In the genomic region with DNA sequence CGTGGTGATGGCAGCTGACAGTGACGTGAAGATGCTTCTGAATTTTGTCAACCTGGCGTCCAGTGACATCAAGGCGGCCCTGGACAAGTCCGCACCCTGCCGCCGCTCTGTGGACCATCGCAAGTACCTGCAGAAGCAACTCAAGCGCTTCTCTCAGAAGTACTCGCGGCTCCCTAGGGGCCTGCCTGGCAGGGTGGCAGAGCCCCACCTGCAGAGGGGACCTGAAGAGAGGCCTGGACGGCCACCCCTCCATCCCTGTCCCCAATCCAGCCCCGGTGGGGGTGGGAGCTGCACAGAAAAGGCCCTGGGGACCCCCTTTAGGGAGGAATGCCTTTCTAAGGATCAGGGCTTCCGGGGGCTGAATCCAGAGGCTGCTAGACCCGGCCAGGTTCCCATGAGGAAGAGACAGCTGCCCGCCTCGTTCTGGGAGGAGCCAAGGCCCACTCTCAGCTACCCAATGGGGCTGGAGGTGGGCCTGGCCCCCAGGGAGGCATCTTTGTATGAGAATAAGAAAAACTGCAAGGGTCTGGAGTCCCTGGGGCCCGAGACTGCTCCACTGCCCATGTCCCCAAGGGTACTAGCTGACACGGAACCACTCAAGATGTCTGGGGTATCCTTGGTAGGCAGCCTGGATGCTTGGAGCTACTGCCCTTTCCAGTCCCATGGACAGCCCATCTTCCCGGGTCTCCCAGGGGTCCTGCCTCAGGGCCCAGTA, we compare ENCODE assay signal across 18 mouse cellular contexts. TPM values are rescaled to one million over a fixed set of nuclear protein-coding genes. Genes with fewer than 3 reads are reported as not detected.
DNase-seq lines count a peak whose midpoint lies in the region; ATAC-seq and TF ChIP-seq lines count a peak whose summit lies in the region.
"Had no signal": no experiment of that assay in that cellular context is flagged by ENCODE, and none has a peak within 500 bp of the region (broad histone marks: within the 10 kb centered on the region; RNA-seq: fewer than 3 reads in every experiment).

No protein-coding gene starts in this region.

- no peak for TF ChIP-seq CTCF in hindbrain, postnatal 0 days (IDR thresholded peaks at IDR 0.05; ENCODE audit: low read depth)

- H3K36me3 ChIP-seq in limb, embryonic 12.5 days = no peaks in the 10 kb centered on the region
- no peaks in the 10 kb centered on the region for H3K36me3 ChIP-seq in limb, embryonic 10.5 days
- H3K36me3 ChIP-seq in forebrain, embryonic 13.5 days (ENCODE audit: poor library complexity, severe bottlenecking) = no peaks in the 10 kb centered on the region
- H3K36me3 ChIP-seq in hindbrain, postnatal 0 days (ENCODE audit: insufficient read depth, low read length) = no peaks in the 10 kb centered on the region
- H3K36me3 ChIP-seq in neural tube, embryonic 14.5 days (ENCODE audit: control insufficient read depth, insufficient read depth, low read length) = no peaks in the 10 kb centered on the region
- no peaks in the 10 kb centered on the region for H3K36me3 ChIP-seq in liver, embryonic 12.5 days
- H3K36me3 ChIP-seq: embryonic facial prominence, embryonic 15.5 days had no signal

- no peak for DNase-seq in limb, embryonic 10.5 days (ENCODE audit: low spot score)
- no peak for DNase-seq in hindbrain, postnatal 0 days (ENCODE audit: low spot score)
- DNase-seq in yolk sac, embryonic 10.5 days (ENCODE audit: low spot score) = no peak
- DNase-seq: adrenal gland, adult 8-10 months; cerebellum, adult 9-11 months; kidney, postnatal 10 days; lung, postnatal 10 days had no signal

- H3K4me2 ChIP-seq in limb, embryonic 12.5 days = peak overlapping the region; percentile 51; the same call in 1 of the 2 replicates
- peak overlapping the region; percentile 72 for H3K4me2 ChIP-seq in forebrain, embryonic 13.5 days
- H3K4me2 ChIP-seq in hindbrain, postnatal 0 days (ENCODE audit: low read depth, low read length) = peak overlapping the region; percentile 61
- H3K4me2 ChIP-seq in neural tube, embryonic 14.5 days (ENCODE audit: low read depth, low read length) = peak overlapping the region; percentile 40
- no peak overlapping the region for H3K4me2 ChIP-seq in liver, embryonic 12.5 days
- H3K4me2 ChIP-seq: liver, embryonic 11.5 days had no signal

- peaks cover 47% of the 10 kb centered on the region for H3K27me3 ChIP-seq in limb, embryonic 12.5 days
- H3K27me3 ChIP-seq in limb, embryonic 10.5 days (ENCODE audit: low read depth, poor library complexity, severe bottlenecking) = peaks cover 54% of the 10 kb centered on the region
- H3K27me3 ChIP-seq in forebrain, embryonic 13.5 days = no peaks in the 10 kb centered on the region
- no peaks in the 10 kb centered on the region for H3K27me3 ChIP-seq in hindbrain, postnatal 0 days (ENCODE audit: insufficient read depth, low read length)
- H3K27me3 ChIP-seq in neural tube, embryonic 14.5 days (ENCODE audit: control insufficient read depth, insufficient read depth, low read length) = no peaks in the 10 kb centered on the region
- peaks cover 53% of the 10 kb centered on the region for H3K27me3 ChIP-seq in liver, embryonic 12.5 days (replicated peaks)

- no peaks in the 10 kb centered on the region for H3K9me3 ChIP-seq in limb, embryonic 12.5 days
- no peaks in the 10 kb centered on the region for H3K9me3 ChIP-seq in limb, embryonic 10.5 days (replicated peaks)
- H3K9me3 ChIP-seq in forebrain, embryonic 13.5 days (replicated peaks) = no peaks in the 10 kb centered on the region
- H3K9me3 ChIP-seq in hindbrain, postnatal 0 days (ENCODE audit: low read length) = no peaks in the 10 kb centered on the region
- H3K9me3 ChIP-seq in neural tube, embryonic 14.5 days (ENCODE audit: control insufficient read depth, low read length) = no peaks in the 10 kb centered on the region
- no peaks in the 10 kb centered on the region for H3K9me3 ChIP-seq in liver, embryonic 12.5 days (replicated peaks)
- H3K9me3 ChIP-seq: embryonic facial prominence, embryonic 15.5 days; heart, embryonic 13.5 days had no signal

- WGBS in limb, embryonic 12.5 days = 40% methylated on average over 20 of the region's 20 CpGs
- 34% methylated on average over 20 of the region's 20 CpGs for WGBS in limb, embryonic 10.5 days
- WGBS in forebrain, embryonic 13.5 days = 30% methylated on average over 20 of the region's 20 CpGs
- WGBS in hindbrain, postnatal 0 days = 27% methylated on average over 20 of the region's 20 CpGs
- 24% methylated on average over 20 of the region's 20 CpGs for WGBS in neural tube, embryonic 14.5 days
- WGBS in liver, embryonic 12.5 days (ENCODE audit: insufficient replicate concordance) = 34% methylated on average over 20 of the region's 20 CpGs

- 0 out of 2 replicates have a peak overlapping the region, but pooled peaks have one; percentile 1 for H3K9ac ChIP-seq in limb, embryonic 12.5 days (replicated peaks)
- H3K9ac ChIP-seq in forebrain, embryonic 13.5 days = peak overlapping the region; percentile 10; the same call in 1 of the 2 replicates
- H3K9ac ChIP-seq in hindbrain, postnatal 0 days (replicated peaks; ENCODE audit: low read length) = no peak overlapping the region; the same call in 1 of the 2 replicates
- no peak overlapping the region; the same call in 1 of the 2 replicates for H3K9ac ChIP-seq in neural tube, embryonic 14.5 days (replicated peaks; ENCODE audit: low read depth, low read length)
- no peak overlapping the region for H3K9ac ChIP-seq in liver, embryonic 12.5 days
- H3K9ac ChIP-seq: embryonic facial prominence, embryonic 15.5 days; heart, embryonic 13.5 days had no signal

- H3K4me3 ChIP-seq in limb, embryonic 12.5 days (replicated peaks) = no peak overlapping the region
- no peak overlapping the region for H3K4me3 ChIP-seq in limb, embryonic 10.5 days
- peak overlapping the region; percentile 43 for H3K4me3 ChIP-seq in forebrain, embryonic 13.5 days
- H3K4me3 ChIP-seq in hindbrain, postnatal 0 days (ENCODE audit: low read length) = peak overlapping the region; percentile 31
- H3K4me3 ChIP-seq in neural tube, embryonic 14.5 days (ENCODE audit: low read depth, low read length) = peak overlapping the region; percentile 5; the same call in 1 of the 2 replicates
- no peak overlapping the region for H3K4me3 ChIP-seq in liver, embryonic 12.5 days
- H3K4me3 ChIP-seq: embryonic facial prominence, embryonic 15.5 days had no signal

- peaks cover 25% of the 10 kb centered on the region for H3K4me1 ChIP-seq in limb, embryonic 12.5 days (replicated peaks)
- H3K4me1 ChIP-seq in limb, embryonic 10.5 days = peaks cover 42% of the 10 kb centered on the region
- H3K4me1 ChIP-seq in forebrain, embryonic 13.5 days = peaks cover 45% of the 10 kb centered on the region
- H3K4me1 ChIP-seq in hindbrain, postnatal 0 days (ENCODE audit: insufficient read depth, low read length) = peaks cover 19% of the 10 kb centered on the region
- peaks cover 20% of the 10 kb centered on the region for H3K4me1 ChIP-seq in neural tube, embryonic 14.5 days (ENCODE audit: control insufficient read depth, insufficient read depth, low read length)
- no peaks in the 10 kb centered on the region for H3K4me1 ChIP-seq in liver, embryonic 12.5 days

- H3K27ac ChIP-seq in limb, embryonic 12.5 days = no peak overlapping the region
- no peak overlapping the region; the same call in 1 of the 2 replicates for H3K27ac ChIP-seq in limb, embryonic 10.5 days
- peak overlapping the region; percentile 36; the same call in 1 of the 2 replicates for H3K27ac ChIP-seq in forebrain, embryonic 13.5 days
- peak overlapping the region; percentile 83; the same call in 1 of the 2 replicates for H3K27ac ChIP-seq in hindbrain, postnatal 0 days
- H3K27ac ChIP-seq in neural tube, embryonic 14.5 days (ENCODE audit: low read depth, low read length) = no peak overlapping the region; the same call in 1 of the 2 replicates
- H3K27ac ChIP-seq in liver, embryonic 12.5 days = no peak overlapping the region
- H3K27ac ChIP-seq: embryonic facial prominence, embryonic 15.5 days; heart, embryonic 13.5 days had no signal

- ATAC-seq in limb, embryonic 12.5 days (ENCODE audit: insufficient number of reproducible peaks, insufficient read depth, low FRiP score, low TSS enrichment, low read depth) = no peak
- ATAC-seq in forebrain, embryonic 13.5 days = no peak
- no peak for ATAC-seq in hindbrain, postnatal 0 days
- no peak for ATAC-seq in neural tube, embryonic 14.5 days (ENCODE audit: low read depth)
- ATAC-seq in liver, embryonic 12.5 days = no peak
- ATAC-seq: Patski had no signal

RNA-seq across cellular contexts. Expression of gene Fam181a, which starts 5.2 kb away (rescaled TPM):
- 0.23 TPM in 1 of 2 replicates, not detected in the other for polyA plus RNA-seq in limb, embryonic 12.5 days (2016; fragmentation: Nextera tagmentation; extraction: Ambion mirVana)
- not detected in 2 replicates for polyA plus RNA-seq in limb, embryonic 10.5 days (2016; fragmentation: Nextera tagmentation; extraction: Ambion mirVana)
- polyA plus RNA-seq in forebrain, embryonic 13.5 days (2015; fragmentation: Nextera tagmentation; extraction: Ambion mirVana) = 7.6 and 9.8 TPM in 2 replicates
- 14.6 and 18.5 TPM in 2 replicates for total RNA-seq in hindbrain, postnatal 0 days (2014; rRNA removed)
- polyA plus RNA-seq in hindbrain, postnatal 0 days (2015; fragmentation: Nextera tagmentation; extraction: Ambion mirVana) = 8.1 and 9.2 TPM in 2 replicates
- polyA plus RNA-seq in neural tube, embryonic 14.5 days (2014; fragmentation: Nextera tagmentation; extraction: Ambion mirVana) = 6.8 and 10.6 TPM in 2 replicates
- not detected in 2 replicates for polyA plus RNA-seq in liver, embryonic 12.5 days (2016; fragmentation: Nextera tagmentation; extraction: Ambion mirVana)
- total RNA-seq: adrenal gland, adult 8-10 months; monocyte, adult 5-6 weeks had no signal
- polyA plus RNA-seq: embryonic facial prominence, embryonic 15.5 days; heart, embryonic 13.5 days; intestine, embryonic 14.5 days; liver, embryonic 11.5 days; Patski; stomach, embryonic 16.5 days had no signal

RNA-seq across cellular contexts. Expression of gene Asb2, which starts 39.8 kb away (rescaled TPM):
- polyA plus RNA-seq in limb, embryonic 12.5 days (2016; fragmentation: Nextera tagmentation; extraction: Ambion mirVana) = 2.8 and 2.9 TPM in 2 replicates
- polyA plus RNA-seq in limb, embryonic 10.5 days (2016; fragmentation: Nextera tagmentation; extraction: Ambion mirVana) = 0.29 and 0.61 TPM in 2 replicates
- polyA plus RNA-seq in forebrain, embryonic 13.5 days (2015; fragmentation: Nextera tagmentation; extraction: Ambion mirVana) = 0.40 and 0.60 TPM in 2 replicates
- total RNA-seq in hindbrain, postnatal 0 days (2014; rRNA removed) = 3.2 and 4.2 TPM in 2 replicates
- polyA plus RNA-seq in hindbrain, postnatal 0 days (2015; fragmentation: Nextera tagmentation; extraction: Ambion mirVana) = 1.4 and 1.6 TPM in 2 replicates
- 0.90 and 2.3 TPM in 2 replicates for polyA plus RNA-seq in neural tube, embryonic 14.5 days (2014; fragmentation: Nextera tagmentation; extraction: Ambion mirVana)
- 1.1 and 1.2 TPM in 2 replicates for polyA plus RNA-seq in liver, embryonic 12.5 days (2016; fragmentation: Nextera tagmentation; extraction: Ambion mirVana)

Comparison
In these comparisons a context has a peak if more than half of its experiments do, and no peak if none do; other contexts are left out.
1. H3K27ac ChIP-seq: peak in forebrain, embryonic 13.5 days (single experiment) and hindbrain, postnatal 0 days (single experiment); none in limb, embryonic 12.5 days (single experiment), limb, embryonic 10.5 days (single experiment), neural tube, embryonic 14.5 days (single experiment) and liver, embryonic 12.5 days (single experiment).
2. H3K4me3 ChIP-seq: peak in forebrain, embryonic 13.5 days (single experiment), hindbrain, postnatal 0 days (single experiment) and neural tube, embryonic 14.5 days (single experiment); none in limb, embryonic 12.5 days (single experiment), limb, embryonic 10.5 days (single experiment) and liver, embryonic 12.5 days (single experiment).
3. H3K9ac ChIP-seq: peak in limb, embryonic 12.5 days (single experiment) and forebrain, embryonic 13.5 days (single experiment); none in hindbrain, postnatal 0 days (single experiment), neural tube, embryonic 14.5 days (single experiment) and liver, embryonic 12.5 days (single experiment).